Mouse (Mus musculus): Measurements from ENCODE around the gene Tmem229b.
"Not testable (repeated sequence)": the region's sequence is repeated elsewhere in the genome, so short reads cannot be mapped to it uniquely, and the experiment has no call there.

Gene Tmem229b

DNA sequence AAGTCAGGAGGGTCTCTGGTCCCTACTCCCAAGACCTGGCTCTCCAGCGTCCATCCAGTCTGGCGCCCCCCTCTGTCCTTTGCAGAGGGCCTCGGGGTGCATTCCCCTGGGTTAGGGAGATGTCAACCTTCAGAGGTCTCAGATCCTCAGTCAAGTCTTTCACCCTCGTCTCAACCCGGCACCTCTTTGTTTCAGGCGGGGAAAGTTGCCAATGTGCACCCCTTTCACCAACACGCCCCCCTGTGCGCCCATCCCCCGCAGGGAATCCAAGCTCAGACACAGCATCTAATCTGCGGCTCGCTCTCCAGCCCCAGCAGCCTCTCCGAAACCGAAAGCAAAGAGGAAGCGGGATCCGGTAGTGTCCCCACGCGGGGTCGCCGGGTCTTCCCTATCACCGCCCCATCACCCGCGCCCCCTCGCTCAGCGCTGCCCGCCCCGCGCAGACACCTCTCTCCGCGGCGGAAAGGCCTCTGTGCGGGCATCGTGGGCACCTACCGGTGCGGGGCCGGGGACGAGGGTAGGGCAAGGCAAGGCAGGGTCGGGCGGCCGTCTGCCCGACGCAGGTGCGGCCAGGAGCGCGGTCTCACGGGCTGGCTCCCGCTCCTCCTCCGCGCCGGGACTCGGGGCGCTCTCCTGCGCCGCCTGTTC is 825 bp downstream of the Tmem229b start:
- no peak for DNase-seq (ENCODE audit: low read depth, low spot score)

DNA sequence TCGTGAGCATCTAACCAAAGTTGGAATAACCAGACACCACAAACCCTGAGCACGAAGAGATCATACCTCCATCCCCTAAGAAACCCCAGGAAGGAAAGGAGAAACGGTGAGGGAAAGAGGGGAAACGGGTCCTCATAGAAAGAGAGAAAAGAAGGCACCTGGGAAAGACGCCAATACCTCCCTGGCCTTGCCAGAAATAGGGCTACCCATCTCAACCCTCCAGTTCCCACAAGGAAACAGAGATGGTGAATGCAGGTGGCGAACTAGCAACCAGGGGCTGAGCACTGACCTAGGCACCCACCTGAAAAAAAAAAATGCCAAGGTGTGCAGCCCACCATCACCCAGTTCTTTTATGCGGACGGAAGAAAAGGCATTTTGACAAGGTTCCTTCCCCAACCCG is 1.4 kb downstream of the Tmem229b start:
- no peak for DNase-seq (ENCODE audit: low read depth, low spot score)

DNA sequence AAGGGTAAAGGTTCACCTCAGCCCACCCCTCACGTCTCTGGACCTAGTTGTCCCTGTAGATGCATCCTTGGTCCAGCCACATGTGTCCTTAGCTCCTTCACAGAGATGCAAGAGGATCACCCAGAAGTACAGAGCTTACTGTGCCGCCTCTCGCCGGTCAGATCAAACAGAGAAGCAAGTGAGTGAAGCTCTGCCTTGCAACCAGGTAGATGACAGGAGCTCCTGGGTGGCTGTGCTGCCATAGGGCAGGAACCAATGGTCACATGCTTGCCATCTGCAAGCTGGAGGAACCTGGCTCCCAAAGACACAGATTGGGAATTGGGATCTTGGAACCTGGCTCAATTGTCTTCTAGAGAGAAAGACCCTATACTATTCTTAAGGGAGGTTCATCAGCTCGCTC is 2.0 kb downstream of the Tmem229b start:
- DNase-seq (ENCODE audit: low read depth, low spot score) = no peak

DNA sequence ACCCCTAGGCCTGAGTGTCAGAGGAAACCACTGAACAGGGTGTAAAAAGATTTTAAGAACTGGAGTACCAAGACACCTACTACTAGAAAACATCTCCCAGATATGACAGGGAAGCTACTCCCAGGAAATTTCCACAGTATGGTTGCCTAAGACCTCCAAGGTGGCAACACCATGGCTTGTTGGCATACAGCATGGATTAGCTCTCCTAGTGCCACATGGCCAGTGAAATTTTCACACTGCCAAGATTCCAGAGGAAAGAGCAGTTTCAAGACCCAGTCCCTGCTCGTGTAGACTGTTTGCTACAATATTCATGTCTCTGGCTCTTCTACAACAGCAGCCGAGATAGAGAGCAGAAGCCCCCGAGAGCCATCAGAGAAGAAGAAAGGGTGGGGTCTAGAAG is 4.4 kb downstream of the Tmem229b start:
- DNase-seq (ENCODE audit: low read depth, low spot score) = no peak

DNA sequence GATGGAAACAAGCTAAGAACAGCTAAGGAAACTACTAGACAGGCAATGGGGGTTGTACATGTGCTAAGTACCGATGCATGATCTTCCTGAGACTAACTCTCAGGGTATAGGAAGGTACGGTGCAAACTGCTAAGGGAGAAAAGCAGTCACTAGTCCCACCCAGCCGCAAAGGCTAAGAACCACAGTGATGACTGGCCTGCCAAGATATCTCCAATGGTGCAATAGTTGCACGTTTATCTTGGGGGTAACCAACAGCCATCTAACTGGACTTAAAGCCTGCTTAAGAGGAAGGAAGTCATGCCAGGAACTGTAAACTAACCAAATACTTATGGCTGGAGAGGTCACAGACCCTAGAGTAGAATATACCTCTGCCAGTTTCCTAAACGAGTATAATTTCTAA is 5.0 kb downstream of the Tmem229b start:
- DNase-seq (ENCODE audit: low read depth, low spot score) = no peak

DNA sequence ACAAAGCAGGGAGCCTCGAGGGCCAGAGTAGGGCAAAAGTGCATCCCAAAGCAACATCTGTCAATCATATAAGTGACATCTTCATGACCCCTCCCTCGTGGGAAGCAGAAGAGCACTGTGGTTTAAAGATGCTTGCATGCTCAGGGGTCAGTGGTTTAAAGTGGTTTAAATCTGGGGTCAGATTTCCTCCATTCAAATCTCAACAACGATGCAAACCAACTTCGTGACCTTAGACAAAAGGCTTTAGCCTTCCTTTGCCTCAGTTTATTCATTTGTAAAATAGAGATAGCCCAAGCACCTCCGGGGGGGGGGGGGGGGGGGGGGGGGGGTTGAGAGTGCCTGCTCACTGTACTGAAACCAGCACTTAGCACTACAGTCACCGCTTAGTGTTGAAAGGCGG is 10.7 kb downstream of the Tmem229b start:
- DNase-seq (ENCODE audit: low read depth, low spot score) = no peak

DNA sequence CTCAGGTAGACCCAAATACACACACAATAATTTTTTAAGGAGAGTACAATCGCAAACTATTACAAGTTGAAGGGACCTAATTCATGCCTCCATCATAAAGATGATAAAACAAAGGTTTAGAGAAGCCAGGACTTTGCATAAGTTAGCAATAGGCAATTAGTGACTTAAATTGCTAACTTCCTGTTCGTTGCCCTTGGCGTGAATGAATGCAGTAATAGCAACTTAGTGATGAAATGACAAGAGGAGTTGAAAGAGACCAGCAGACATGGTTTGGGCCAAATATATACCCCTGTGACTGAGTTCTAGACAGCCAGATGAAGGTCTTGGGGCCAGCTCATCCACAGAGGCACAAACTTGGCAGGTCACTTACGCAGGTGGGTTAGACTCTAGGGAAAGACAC is 11.2 kb downstream of the Tmem229b start:
- no peak for DNase-seq (ENCODE audit: low read depth, low spot score)

DNA sequence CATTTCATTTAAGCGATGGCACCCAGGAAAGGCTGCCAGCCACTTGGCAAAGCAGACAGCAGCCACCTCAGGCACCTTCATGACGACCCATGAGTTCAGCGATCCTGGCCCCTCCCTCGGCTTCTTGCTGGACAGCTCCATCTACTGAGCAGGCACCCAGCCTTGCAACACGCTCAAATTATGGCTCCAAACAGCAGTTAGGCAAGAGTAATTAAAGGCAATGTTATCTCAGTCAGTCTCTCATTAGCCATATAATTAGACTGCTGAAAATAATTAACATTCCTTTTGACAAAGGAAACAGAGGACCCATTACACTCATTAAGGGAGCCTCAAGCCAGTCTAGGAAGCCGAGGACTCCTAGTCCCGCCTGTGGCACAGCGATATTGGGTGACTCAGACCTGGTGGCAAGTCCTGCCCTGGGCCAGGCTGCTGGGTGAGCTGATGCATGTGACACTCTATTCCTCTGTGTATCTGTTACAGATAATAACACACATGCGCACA is 19.8 kb downstream of the Tmem229b start:
- no peak for DNase-seq (ENCODE audit: low read depth, low spot score)

DNA sequence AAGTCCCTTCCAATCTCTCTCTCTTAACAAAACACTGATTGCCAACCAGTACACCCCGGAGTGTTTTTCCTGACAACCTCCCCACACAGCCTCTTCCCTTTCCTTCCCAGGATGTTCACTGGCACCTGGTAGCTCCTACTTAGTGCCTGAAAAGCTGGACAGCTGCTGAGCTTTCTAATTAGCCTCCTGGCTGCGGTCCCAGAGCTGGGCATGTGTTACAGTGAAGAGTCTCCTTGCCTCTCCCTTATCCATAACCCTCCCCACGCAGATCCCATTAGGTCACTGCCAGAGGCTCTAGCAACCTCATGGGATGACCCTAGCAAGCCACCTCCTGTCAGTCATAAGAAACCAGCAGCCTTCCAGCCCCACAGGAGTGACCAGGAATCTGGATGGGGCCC is 23.4 kb downstream of the Tmem229b start:
- DNase-seq (ENCODE audit: low read depth, low spot score) = no peak

DNA sequence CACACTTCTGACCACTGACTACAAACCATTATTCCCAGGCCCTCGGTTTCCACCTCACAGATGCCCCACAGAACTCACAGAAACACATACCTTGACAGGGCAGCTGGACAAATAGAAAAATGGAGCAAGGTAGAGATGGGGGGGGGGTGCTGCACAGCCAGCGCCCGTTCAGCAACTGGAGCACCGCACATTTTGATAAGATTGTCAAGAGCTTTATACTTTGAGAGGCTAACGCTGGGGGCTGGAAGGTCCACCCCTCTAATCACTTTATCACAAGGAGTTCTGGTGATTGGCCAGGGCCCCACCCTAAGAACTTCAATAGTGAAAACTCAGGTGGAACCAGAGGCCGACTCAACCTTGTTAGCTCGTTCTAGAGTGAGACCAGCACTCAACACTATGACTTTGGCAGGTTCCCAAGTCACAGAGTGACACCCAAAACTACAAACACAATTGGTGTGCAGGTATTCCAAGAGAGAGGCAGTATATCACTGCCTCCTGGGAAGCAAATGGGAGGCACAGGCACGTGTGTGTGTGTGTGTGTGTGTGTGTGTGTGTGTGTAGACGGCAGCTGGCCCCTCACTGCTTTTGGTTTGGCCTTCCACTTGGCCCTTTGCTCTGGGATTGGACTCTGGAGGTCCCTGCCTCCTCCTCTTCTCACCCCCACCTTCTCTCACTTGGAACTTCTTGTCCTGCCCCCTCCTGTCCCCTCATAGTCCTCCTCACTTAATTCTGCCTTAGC is 24.0 kb downstream of the Tmem229b start:
- DNase-seq (ENCODE audit: low read depth, low spot score) = no peak

DNA sequence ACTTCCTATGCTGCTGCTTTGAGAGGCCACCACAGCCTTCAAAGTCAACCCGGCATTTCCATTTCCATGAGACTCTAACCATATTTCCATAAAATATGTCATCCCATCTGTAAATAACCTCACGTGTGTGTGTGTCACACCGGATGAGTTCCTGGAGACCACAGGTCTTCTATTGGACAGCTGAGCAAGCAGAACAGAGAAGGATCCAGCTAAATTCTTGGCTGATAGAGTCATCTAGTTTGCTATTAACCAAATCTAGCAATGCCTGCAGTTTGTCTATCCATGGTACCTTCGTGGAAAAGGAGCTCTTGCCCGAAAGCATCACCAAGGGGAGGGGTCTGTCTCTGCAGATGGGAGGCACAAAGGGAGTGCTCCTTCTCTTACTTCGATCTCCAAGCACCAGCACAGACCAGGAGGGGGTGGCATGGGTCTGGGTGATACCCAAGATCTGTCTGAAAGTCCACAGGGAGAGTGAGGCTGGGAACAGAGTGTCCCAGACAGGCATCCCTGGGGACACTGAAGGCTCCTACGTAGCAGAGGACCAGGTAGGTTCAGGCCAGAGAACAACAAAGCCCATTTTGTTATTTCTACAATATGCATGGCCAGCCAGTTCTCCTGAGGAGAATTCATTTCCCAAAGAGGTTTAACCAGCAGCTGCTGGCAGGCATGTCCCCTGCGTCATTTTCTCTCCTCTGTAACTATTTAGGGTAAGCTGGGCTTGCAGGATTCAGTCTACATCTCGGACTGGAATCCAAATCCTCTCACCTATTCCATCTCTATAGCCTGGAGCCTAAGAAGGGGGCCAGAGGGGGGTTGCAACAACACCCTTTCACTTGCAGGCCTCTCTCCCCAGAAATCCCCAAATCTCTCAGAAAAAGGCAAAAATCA is 25.2 kb downstream of the Tmem229b start:
- no peak for DNase-seq (ENCODE audit: low read depth, low spot score)

DNA sequence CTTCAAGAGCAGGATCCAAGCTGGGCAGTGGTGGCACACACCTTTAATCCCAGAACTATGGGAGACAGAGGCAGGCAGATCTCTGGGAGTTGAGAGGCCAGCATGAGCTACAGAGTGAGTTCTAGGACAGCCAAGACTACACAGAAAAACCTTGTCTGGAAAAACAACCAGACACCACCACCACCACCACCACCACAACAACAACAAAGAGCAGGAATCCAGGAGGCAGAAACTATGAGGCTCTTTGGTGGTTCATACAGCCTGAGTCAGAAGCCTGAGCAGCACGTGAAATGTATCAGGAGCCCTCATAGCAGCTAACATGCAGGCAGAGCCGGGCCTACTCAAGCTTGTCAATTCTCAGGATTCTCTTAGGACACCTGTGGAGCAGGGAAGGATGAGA is 26.3 kb downstream of the Tmem229b start:
- no peak for DNase-seq (ENCODE audit: low read depth, low spot score)

DNA sequence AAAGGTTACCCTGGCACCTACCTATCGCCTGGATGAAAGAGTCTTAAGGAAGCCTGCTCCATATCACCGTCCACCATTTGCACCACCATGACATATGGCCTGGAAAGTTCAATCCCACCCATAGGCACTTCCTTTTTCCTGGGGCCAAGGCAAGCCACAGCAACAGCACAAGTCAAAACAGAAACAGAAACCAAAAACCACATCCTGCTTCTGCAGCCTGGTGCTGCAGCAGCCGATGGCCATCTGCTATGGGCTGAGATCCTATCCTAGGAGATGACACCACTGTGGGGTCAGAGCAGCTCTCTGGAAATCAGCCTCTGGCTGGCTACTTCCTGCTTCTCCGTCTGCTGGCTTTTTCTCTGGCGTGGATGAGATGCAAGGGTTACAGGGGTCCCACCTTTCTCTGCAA is 26.7 kb downstream of the Tmem229b start:
- DNase-seq (ENCODE audit: low read depth, low spot score) = no peak

DNA sequence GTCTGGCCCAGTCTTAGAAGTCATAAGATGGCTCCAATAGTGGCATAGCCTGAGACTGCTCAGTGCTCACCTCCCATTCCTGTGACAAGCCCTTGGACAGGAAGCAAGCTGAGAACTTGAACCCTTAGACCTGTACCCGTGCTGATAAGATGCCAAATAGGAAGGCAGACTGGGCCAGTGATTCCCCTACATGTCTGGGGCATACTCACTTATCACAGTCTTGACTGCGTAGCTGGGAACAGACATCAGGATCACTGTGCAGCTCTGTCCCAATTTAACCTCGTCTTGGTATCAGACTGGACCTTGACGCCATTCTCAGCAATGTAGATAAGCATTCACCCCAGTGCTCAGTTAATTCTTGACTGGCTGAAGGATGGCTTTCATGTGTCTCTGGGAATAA is 29.9 kb downstream of the Tmem229b start:
- DNase-seq (ENCODE audit: low read depth, low spot score) = no peak

DNA sequence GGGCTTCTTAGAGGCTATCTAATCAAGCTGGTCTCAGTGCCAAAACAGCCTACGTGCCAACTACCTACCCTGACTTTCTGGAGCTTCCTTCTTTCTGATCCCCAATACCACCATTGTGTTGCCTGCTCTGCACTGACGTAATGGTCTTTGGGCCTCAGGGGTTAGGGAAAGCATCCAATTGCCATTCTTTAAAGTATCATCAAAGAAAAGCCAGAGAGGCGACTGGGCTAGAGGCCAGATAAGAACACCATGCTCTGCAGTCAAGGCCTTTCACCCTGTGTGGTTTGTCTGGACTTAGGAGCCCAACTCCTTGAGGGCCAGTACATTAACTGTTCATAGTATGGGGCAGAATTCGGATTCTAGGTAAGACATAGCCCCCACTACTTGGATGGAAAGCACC is 30.3 kb downstream of the Tmem229b start:
- no peak for DNase-seq (ENCODE audit: low read depth, low spot score)

DNA sequence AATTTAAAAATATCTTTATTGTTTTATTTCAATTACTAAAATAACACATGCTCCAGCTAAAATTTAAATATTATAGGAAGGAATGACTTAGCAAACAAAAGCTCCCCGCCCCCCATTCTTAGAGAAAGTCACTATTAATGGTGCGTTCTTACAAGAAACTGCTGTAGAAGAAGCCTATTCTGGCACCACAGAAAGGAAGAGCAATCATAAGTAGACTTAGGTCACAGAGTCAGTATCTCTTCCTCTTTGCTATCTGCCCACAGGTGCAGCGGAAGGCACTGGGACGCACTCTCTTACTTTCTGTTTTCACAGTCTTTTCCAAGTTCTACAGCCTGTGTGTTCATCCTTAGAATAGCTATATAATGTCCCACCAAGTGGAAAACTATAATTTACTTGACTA is 31.6 kb downstream of the Tmem229b start:
- no peak for DNase-seq (ENCODE audit: low read depth, low spot score)

DNA sequence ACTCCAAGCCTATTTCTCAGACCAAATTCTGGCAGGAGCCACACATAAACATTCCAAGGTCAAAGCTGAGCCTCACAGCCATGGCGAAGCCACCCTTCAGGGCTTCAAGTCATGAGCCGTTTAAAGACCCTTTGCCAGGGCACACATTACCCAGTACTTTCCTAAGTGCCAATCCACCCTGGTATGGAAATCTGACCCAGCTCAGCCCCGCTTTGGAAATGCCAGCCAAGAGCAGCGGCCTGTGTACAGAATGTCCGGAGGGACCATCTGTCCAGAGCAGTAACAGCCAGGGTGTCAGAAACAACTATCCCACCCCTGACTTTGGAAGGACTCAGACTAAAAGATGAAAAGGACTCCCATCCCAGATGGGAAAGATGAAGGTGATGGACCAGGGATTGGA is 32.7 kb downstream of the Tmem229b start:
- DNase-seq (ENCODE audit: low read depth, low spot score) = no peak

DNA sequence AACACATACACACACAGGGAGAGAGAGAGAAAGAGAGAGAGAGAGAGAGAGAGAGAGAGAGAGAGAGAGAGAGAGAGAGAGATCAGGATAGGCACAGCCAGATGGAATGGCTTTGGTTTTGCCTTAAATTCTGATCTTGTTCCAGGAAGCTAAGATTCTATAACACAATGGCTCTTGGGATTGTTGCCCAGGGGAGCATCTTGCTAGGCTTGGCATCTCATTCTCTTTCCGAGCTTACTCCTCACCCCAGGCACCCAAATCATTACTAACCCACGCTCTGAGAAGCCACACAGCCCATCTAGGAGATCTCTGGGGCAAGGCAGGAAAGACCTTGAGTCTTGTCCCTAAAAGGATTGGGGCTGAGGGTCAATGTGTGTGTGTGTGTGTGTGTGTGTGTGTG is 33.6 kb downstream of the Tmem229b start:
- no peak for DNase-seq (ENCODE audit: low read depth, low spot score)

DNA sequence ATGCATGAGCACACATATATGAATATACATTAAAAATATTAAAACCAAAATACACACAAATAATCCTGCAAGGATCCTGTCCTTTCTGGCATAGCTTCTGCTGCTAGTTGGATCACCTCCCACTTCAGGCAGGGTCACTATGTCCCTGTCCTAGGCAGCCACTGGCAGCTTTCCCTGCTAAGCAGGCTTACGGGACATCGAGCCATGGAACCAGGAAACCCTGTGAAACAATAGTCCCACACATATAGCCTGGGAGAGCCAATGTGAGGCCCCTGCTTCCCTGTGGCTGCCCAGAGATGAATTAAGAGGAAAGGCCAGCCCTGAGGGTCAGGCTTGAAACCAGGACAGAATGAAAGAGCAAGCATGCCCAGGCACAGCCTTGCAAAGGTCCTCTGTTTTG is 35.8 kb downstream of the Tmem229b start:
- DNase-seq (ENCODE audit: low read depth, low spot score) = no peak

DNA sequence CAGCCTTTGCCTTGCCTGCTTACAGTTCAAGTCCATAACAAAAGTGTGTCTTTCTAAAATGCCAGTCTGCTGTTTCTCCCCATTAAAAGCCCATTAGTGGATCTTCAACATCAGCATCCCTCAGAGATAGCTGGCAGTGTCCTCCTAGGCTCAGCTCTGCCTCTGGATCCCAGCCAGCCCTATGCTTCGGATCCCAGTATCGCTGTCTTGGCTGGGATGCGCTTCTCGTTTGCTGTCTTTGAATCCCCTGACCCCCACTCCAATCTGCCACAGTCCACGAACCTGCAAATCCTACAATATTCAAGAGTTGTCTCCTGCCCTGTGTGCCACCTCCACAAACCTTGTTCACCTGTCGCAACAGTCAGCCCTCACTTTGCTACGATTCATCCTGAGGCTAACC is 36.7 kb downstream of the Tmem229b start:
- DNase-seq (ENCODE audit: low read depth, low spot score) = no peak

DNA sequence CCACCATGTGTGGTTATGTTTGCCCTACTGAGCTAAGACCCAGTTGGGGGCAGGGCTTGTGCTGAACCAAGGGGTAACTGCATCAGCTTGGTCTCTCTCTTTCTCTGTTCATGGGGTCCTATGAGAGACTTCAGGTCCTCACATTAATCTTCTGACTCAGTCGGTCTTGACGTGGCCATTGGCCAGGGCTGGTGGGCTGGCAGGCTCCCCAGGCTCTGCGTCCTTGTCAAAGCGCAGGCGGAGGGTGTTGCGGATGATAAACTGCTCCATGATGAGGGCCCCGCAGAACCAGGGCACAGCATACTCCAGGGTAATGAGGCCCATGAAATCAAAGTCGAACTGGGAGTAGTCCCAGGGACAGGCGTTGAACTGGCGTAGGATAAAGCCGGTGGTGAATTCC is 42.9 kb downstream of the Tmem229b start:
- DNase-seq (ENCODE audit: low read depth, low spot score) = not testable (repeated sequence)

DNA sequence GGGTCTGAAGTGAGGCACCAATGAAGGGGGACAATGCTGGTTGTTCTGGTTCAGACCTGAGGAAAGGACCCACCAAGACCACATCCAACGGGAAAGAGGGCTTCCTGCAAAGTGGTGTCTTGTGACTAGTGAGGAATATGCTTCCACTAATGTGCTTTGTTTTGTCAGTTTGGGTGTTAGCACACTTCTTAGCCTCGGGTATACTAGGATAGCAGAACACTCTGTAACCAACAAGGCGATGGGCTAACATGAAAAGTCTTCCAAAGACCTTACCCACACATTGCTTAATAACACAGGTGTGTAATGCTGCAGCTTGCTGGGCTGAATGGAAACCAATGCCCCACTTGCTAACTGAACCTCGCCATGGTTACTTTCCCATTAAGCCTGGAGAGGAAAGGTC is 51.0 kb downstream of the Tmem229b start:
- no peak for DNase-seq (ENCODE audit: low read depth, low spot score)
